Mouse (Mus musculus) testis, adult 2 months (tissue): ENCODE results near the gene Rcc1. TPM values are rescaled to one million over a fixed set of nuclear protein-coding genes. Genes with fewer than 3 reads are reported as not detected.

Experiments used
- H3K27ac ChIP-seq: fragments of 200-500 bp; 2 replicates; pipeline ENCODE4 v1.5.1; 2012; ENCODE audit warnings: low read depth, low read length; ENCODE audit not compliant: control insufficient read depth, insufficient read depth
- H3K27me3 ChIP-seq: fragments of 200-500 bp; 2 replicates; pipeline ENCODE4 v1.6.1; 2012; ENCODE audit warnings: mild to moderate bottlenecking, low read length, moderate library complexity; ENCODE audit not compliant: control insufficient read depth, insufficient read depth
- H3K36me3 ChIP-seq: fragments of 200-500 bp; 2 replicates; pipeline ENCODE4 v1.6.1; 2012; ENCODE audit warnings: mild to moderate bottlenecking, low read length; ENCODE audit not compliant: control insufficient read depth, insufficient read depth
- H3K4me1 ChIP-seq: fragments of 200-500 bp; 2 replicates; pipeline ENCODE4 v1.6.1; 2012; ENCODE audit warnings: low read length; ENCODE audit not compliant: control insufficient read depth, insufficient read depth
- H3K4me3 ChIP-seq: fragments of 200-500 bp; 2 replicates; pipeline ENCODE4 v1.5.1; 2012; ENCODE audit warnings: low read depth, mild to moderate bottlenecking, low read length, moderate library complexity, mixed read lengths; ENCODE audit not compliant: control insufficient read depth
- CTCF ChIP-seq: fragments of 200-500 bp; IDR thresholded peaks from 2 replicates; pipeline ENCODE4 v1.5.1; 2012; ENCODE audit warnings: low read depth, mild to moderate bottlenecking, inconsistent platforms, low read length, moderate library complexity; ENCODE audit not compliant: control insufficient read depth, insufficient read depth, insufficient replicate concordance
- POLR2A ChIP-seq: fragments of 200-500 bp; IDR thresholded peaks from 2 replicates; pipeline ENCODE4 v1.6.1; 2012; ENCODE audit warnings: low read depth, mild to moderate bottlenecking, inconsistent platforms, low read length, moderate library complexity; ENCODE audit not compliant: control insufficient read depth
- polyA plus RNA-seq: library from polyadenylated mRNA; depleted of rRNA; stranded (reverse); fragments of >200 nt; gene quantifications from 2 replicates; pipeline ENCODE4 v1.2.3, GENCODE M21; 2012

The Rcc1 gene
- polyA plus RNA-seq, 1 experiment = 179 TPM

- TF ChIP-seq POLR2A (no peak), CTCF (no peak)
- Histone ChIP-seq H3K4me1 (peaks cover 2% of the 10 kb centered on the region; the same call in 1 of the 2 replicates), H3K36me3 (peaks cover 3% of the 10 kb centered on the region), H3K27me3 (no peaks in the 10 kb centered on the region), H3K4me3 (no peak overlapping the region), H3K27ac (no peak overlapping the region)
Observed at GRCm38 (mm10) chr4:132312627-132313026, 40.8 kb downstream of the Rcc1 start.

DNA sequence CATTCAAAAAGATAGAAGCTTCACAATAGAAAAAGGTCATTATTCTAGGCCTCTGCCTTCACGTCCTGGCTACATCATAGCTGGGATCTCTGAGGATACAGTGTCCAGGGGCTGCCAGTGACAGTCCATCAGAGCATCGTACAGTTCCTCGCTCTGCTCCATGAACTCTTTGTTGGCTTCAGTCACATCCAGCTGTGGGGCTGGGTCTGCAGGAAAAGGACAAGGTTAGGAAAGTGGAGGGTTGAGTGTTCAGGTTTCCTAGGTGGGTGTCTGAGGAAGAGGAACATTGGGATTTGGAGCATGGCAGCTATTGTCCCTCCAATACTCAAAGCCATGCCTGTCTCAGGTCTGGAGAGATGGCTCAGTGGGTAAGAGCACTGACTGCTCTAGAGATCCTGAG is 41.6 kb downstream of the Rcc1 start:
- Histone ChIP-seq H3K4me3 (no peak overlapping the region), H3K27ac (no peak overlapping the region), H3K4me1 (peaks cover 2% of the 10 kb centered on the region; the same call in 1 of the 2 replicates), H3K27me3 (no peaks in the 10 kb centered on the region), H3K36me3 (peaks cover 3% of the 10 kb centered on the region)
- TF ChIP-seq POLR2A = no peak

DNA sequence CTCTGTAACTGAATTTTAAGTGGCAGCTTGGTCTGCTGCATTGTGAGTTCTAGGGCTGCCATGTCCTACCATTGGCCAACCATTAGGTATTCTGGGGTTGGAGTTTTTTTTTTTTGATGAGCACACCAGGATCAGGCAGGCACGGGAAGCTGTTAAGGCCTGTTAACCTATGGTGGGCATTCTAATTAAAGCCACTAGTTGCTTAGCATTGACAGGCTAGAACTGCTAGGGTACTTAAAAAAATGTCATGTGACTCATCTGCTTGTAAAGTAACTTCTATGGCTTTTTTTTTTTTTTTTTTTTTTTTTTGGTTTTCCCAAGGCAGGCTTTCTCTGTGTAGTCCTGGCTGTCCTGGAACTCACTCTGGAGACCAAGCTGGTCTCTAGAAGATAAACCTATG is 42.2 kb downstream of the Rcc1 start:
- H3K4me1 ChIP-seq = peaks cover 2% of the 10 kb centered on the region; the same call in 1 of the 2 replicates
- TF ChIP-seq CTCF (no peak), POLR2A (no peak)
- no peaks in the 10 kb centered on the region for H3K27me3 ChIP-seq
- H3K4me3 ChIP-seq = no peak overlapping the region
- H3K27ac ChIP-seq = no peak overlapping the region
- H3K36me3 ChIP-seq = peaks cover 3% of the 10 kb centered on the region

GRCm38 (mm10) chr4:132309849-132310472 is 43.4 kb downstream of the Rcc1 start:
- Histone ChIP-seq H3K27ac (no peak overlapping the region), H3K27me3 (no peaks in the 10 kb centered on the region), H3K36me3 (peaks cover 3% of the 10 kb centered on the region), H3K4me1 (peaks cover 2% of the 10 kb centered on the region; the same call in 1 of the 2 replicates), H3K4me3 (no peak overlapping the region)
- TF ChIP-seq POLR2A (no peak), CTCF (no peak)

DNA sequence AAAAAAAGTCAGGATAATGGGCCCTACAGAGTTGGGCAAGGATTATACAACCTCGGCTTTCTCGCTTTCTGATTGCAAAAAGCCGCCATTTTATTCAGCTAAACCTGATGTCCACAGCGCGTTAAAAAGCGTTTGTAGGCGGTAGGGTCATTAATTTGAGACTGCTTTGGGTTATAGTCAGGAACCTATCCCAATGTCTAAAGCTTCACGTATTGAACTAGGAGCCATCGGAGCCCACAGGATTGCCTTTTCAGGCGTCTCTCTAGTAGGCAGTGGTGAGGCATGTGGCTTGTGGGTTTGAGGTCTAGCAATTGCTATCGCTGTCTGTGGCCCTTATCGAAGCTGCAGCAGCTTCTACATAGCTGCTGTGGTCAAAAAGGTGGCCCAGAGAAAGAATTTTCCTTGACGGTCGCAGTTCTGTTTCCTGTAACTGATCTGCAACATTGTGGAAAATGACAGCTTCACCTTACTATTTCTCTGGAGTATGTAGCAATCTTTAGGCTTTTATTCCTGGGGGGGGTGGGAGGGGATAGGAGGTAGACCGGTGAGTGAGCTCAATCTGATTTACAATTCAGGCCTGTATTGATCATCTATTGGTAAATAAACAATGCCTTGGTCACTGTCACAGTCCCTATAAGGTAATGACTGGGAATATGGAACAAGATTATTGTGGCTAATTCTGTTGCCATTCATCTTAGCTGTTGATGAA is 44.1 kb downstream of the Rcc1 start:
- Histone ChIP-seq H3K27ac (peak overlapping the region; percentile 96), H3K27me3 (no peaks in the 10 kb centered on the region), H3K4me3 (peak overlapping the region; percentile 95), H3K36me3 (peaks cover 3% of the 10 kb centered on the region), H3K4me1 (peaks cover 2% of the 10 kb centered on the region; the same call in 1 of the 2 replicates)
- no peak for TF ChIP-seq CTCF
- TF ChIP-seq POLR2A = no peak

- no peak for TF ChIP-seq CTCF
- TF ChIP-seq POLR2A = peak; percentile 99
- H3K4me3 ChIP-seq = peak overlapping the region; percentile 95
- H3K4me1 ChIP-seq = peaks cover 3% of the 10 kb centered on the region
- H3K36me3 ChIP-seq = peaks cover 3% of the 10 kb centered on the region
- peak overlapping the region; percentile 96 for H3K27ac ChIP-seq
- H3K27me3 ChIP-seq = no peaks in the 10 kb centered on the region
Observed at GRCm38 (mm10) chr4:132308437-132309139, 44.8 kb downstream of the Rcc1 start.

DNA sequence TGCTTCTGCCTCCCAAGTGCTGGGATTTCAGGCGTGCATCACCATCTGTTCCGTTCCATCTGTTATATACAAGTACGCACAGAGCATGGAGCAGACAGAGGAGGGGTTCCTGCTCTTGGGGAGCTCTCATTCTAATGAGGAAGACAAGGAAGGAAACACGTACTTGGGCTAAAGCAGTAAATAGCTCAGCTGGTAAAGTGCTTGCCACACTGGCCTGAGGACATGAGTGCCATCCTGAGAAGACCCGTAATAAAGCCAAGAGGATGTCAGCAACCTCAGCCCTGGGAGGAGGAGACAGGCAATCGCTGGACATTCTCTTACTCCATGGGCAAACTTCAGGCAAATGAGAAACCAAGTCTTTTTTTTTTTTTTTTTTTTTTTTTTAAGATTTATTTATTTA is 47.4 kb downstream of the Rcc1 start:
- H3K27ac ChIP-seq = no peak overlapping the region
- TF ChIP-seq CTCF (no peak), POLR2A (no peak)
- peaks cover under 1% of the 10 kb centered on the region for H3K36me3 ChIP-seq
- H3K4me1 ChIP-seq = peaks cover 13% of the 10 kb centered on the region
- no peaks in the 10 kb centered on the region for H3K27me3 ChIP-seq
- H3K4me3 ChIP-seq = no peak overlapping the region
